Mouse (Mus musculus) liver, embryonic 14.5 days (tissue): ENCODE measurements around the gene Pdzk1.

Experiments
- CTCF ChIP-seq: IDR thresholded peaks from 2 replicates; pipeline ENCODE4 v1.5.1; 2016; ENCODE audit warnings: antibody characterized with exemption, low read depth, control low read depth
- EP300 ChIP-seq: IDR thresholded peaks from 2 replicates; pipeline ENCODE4 v1.6.1; 2016; ENCODE audit warnings: antibody characterized with exemption, low read depth

GRCm38 (mm10) chr3:96782236-96782635 lies 46.8 kb upstream of the Pdzk1 start:
- no peak for TF ChIP-seq CTCF
- no peak for TF ChIP-seq EP300
